Mouse (Mus musculus) layer of hippocampus, adult 11-12 months (tissue): ENCODE results near the gene Gm10762.
A peak's percentile ranks its signal among the peaks of the same experiment; 100 is the strongest.
"Not testable (repeated sequence)": the region's sequence is repeated elsewhere in the genome, so short reads cannot be mapped to it uniquely, and the experiment has no call there.

Experiments used
- DNase-seq: peaks from one replicate; pipeline ENCODE4 v3.0.0; 2022; ENCODE audit warnings: low spot score

The Gm10762 gene

GRCm38 (mm10) chr2:128967661-128968441, at the start of gene Gm10762:
Gm10762 (minus strand) TSS chr2:128967725.
- DNase-seq: peak; percentile 74

GRCm38 (mm10) chr2:129008867-129009266, 41.3 kb upstream of the Gm10762 start:
- DNase-seq: not testable (repeated sequence)

GRCm38 (mm10) chr2:129006194-129006749, 38.7 kb upstream of the Gm10762 start:
- no peak for DNase-seq

- DNase-seq: no peak
Observed at GRCm38 (mm10) chr2:129004872-129005271, 37.3 kb upstream of the Gm10762 start.

DNA sequence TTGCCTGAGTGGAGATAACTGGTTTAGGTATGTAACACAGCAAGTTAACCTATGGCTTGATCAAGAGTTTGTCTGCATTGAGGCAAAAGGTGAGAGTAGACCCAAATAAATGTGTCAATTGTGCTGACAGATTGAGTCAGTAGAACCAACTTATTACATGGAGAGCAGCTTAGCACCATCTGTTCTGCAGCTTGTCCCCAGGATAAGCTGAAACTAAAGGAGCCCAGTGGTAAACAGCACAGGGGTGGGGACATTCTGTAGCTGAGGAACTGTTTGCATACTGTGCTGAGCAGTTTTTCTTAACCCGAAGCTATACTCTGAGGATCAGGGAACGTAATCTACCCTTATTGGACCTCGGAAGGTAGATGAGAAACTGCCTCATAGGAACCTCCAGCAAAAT, 17.2 kb upstream of the Gm10762 start:
- DNase-seq: peak; percentile 19

- no peak for DNase-seq
Observed at GRCm38 (mm10) chr2:128975572-128975971, 8.0 kb upstream of the Gm10762 start.

- no peak for DNase-seq
Observed at GRCm38 (mm10) chr2:128972301-128972700, 4.8 kb upstream of the Gm10762 start.

- no peak for DNase-seq
Observed at GRCm38 (mm10) chr2:128968475-128969083, 1.1 kb upstream of the Gm10762 start.

GRCm38 (mm10) chr2:128966641-128967580, 614 bp downstream of the Gm10762 start, which contains the start of gene Zc3h6:
Zc3h6 (plus strand) TSS chr2:128967402.
- peak; percentile 99 for DNase-seq

DNA sequence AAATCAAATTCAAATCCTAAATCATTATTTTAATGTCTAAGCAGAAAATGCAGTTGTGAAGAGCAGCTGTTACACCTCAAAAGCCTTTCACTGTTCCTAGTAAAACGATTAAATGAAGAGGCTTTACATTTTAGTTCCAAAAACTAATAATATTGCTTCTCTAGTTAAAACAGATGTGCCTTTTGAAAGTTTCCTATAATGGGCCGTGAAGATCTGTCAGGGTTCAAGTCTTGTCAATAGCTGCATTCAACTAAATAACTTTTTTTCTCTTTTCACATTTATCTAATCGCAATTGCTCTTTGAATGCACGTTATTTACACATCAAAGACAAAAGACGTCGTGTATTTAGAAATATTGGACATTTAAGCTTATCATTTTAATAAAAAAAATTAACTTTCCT, 1.3 kb downstream of the Gm10762 start:
- DNase-seq: no peak

- DNase-seq: no peak
Observed at GRCm38 (mm10) chr2:128965505-128966105, 1.9 kb downstream of the Gm10762 start.

GRCm38 (mm10) chr2:128954186-128954585, 13.3 kb downstream of the Gm10762 start:
- no peak for DNase-seq

DNA sequence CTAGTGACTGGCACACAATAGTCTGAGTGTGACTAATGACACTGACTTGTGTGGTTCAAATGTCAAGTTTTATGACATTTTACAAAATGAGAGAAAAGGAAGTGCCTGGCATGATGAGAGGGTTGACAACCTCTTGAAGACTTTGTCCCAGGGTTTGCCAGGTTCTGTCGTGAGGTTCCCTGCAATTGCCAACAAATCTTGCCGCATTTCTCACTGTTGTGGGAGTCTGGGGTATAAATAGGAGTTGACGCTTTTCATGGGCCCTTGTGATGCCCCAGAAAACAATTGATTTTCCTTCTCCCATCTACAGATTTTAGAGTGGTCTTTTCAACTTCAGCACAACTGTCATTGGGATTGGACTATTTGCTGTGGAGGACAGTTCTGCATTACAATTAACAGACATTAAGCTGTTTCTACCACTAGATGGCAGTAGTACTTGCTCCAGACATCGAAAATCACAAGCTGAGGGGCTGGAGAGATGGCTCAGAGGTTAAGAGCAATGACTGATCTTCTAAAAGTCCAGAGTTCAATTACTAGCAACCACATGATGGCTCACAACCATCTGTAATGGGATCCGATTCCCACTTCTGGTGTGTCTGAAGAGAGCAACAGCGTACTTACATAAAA, 19.4 kb downstream of the Gm10762 start:
- DNase-seq: peak; percentile 27

DNA sequence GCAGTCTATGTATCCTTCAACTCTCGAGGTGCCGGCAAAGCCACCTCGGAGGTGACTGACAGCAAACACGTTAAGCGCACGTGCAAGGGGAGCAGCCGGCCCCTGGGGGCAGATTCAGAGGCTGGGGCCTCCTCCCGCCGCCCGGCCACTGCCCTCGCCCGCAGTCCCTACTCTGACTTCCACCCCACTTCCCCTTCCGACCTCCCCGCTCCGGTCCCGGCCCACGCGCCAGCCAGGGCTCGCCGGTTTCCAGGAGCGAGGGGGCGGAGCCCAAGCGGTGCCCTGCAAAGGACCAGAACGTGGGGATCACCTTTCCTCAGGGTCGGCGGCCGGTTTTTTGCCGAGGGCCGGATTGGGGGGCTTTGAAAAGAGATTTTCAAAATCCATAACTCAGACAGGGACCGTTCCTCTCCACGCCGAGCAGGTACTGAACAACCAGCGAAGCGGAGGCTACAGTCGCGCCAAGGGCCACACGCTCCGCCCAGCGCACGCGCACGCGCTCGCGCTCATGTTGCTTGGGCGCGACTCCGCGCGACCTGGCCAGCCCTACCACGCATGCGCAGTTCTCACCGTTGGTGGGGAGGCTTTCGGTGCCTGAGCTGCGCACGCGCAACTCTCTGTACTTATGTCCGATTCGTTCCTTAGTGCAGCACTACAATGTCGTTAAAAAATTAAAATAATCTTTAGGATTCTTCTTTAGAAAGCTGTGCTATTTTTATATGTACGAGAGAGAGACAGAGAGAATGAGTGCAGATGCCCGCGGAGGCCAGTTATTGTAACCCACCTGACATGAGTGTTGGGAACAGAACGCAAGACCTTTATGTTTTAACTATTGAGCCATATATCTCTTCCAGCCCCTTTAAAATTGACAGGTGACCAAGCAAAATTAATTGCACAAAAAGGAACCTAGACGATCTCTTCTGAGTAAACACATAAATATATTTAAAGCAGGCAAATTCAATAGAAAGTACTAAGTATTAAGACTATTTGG, 23.7 kb downstream of the Gm10762 start, which contains the start of gene Zc3h8:
Gene Zc3h8, minus strand, starts transcription at position 540 of the 991 bp plus-strand sequence.
- peak; percentile 97 for DNase-seq

- no peak for DNase-seq
Observed at GRCm38 (mm10) chr2:128936256-128936655, 31.3 kb downstream of the Gm10762 start.

DNA sequence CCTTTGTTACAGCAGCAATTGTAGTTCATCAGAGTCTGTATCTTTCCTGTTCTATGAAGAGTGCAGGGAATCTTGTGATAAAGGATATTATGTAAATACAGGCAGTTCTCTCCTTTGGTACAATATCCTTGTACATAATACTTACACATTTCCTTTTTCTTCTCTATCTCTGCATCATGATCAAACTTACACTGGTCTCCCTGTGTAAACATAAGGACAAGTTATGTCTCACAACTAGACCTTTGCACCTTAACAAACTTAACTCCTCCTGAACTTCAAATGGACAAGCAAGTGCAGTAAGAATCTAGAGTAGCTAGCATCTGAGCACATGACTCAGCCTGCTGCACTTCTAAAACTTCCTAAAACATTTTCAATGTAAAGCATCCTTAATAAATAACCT, 36.8 kb downstream of the Gm10762 start:
- no peak for DNase-seq

GRCm38 (mm10) chr2:128928446-128928845, 39.1 kb downstream of the Gm10762 start:
- no peak for DNase-seq

DNA sequence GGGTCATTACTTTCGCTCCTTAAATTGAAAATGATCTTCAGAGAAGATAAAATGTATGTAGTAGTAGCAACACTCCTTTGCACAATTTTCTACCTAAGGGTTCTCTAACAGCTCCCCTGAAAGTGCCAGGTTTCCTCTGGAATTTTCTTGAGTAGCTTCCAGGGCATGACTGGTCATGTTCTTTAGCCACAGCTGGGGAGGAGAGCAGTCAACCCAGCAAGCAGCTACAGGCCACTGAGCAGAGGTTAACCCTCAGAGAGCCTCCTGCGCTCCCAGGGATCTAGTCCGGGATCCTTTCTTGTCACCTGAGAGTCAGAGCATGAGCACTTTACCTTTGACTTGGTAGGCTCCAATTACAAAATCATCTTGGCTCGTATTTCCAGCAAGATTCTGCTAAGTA, 42.7 kb downstream of the Gm10762 start:
- no peak for DNase-seq
